Mouse (Mus musculus): ENCODE data around the gene Hrh1. TPM values are rescaled to one million over a fixed set of nuclear protein-coding genes. Genes with fewer than 3 reads are reported as not detected.

Gene Hrh1
- total and polyA plus RNA-seq, 3 experiments: not detected

DNA sequence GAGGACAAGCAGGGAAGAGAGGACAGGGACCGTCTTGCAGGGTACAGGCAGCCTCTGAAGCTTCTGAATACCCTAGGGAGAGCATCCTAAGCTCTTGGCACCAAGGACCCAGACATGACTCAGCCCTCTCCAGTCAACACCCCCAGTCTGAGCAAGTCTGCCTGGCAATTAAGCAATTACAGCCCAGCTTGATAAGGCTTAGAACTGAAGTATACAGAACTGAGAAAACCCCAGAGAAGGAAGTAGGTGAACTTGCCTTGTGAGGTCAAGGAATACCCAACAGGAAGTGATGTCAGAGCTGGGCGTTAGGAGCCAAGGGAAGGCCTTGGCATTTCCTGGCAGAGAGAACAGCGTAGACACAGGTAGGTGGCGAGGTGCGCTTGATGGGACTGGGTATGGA lies 60.5 kb downstream of the Hrh1 start:
- TF ChIP-seq RAD21 (IDR thresholded peaks at IDR 0.05; ENCODE audit: low read depth, low read length): no peak
- TF ChIP-seq EP300 (IDR thresholded peaks at IDR 0.05; ENCODE audit: low read length): no peak
- no peak for TF ChIP-seq USF1 (IDR thresholded peaks at IDR 0.05; ENCODE audit: low read depth, low read length)
- TF ChIP-seq MXI1 (IDR thresholded peaks at IDR 0.05; ENCODE audit: low read depth, low read length): no peak
- no peak for TF ChIP-seq POLR2AphosphoS2 (IDR thresholded peaks at IDR 0.05; ENCODE audit: low read depth, low read length)
- no peak for TF ChIP-seq MAZ (IDR thresholded peaks at IDR 0.05; ENCODE audit: low read depth, low read length)
- TF ChIP-seq E2F4 (IDR thresholded peaks at IDR 0.05; ENCODE audit: insufficient replicate concordance, low read depth, low read length): no peak
- TF ChIP-seq ETS1 (conservative IDR thresholded peaks at IDR 0.05; ENCODE audit: low read depth, low read length): no peak
- TF ChIP-seq GABPA (IDR thresholded peaks at IDR 0.05; ENCODE audit: insufficient replicate concordance, low read depth, low read length): no peak
- TF ChIP-seq UBTF (IDR thresholded peaks at IDR 0.05; ENCODE audit: low read depth, low read length): no peak
- no peak for TF ChIP-seq ZNF384 (IDR thresholded peaks at IDR 0.05; ENCODE audit: low read depth, low read length)
- no peak for TF ChIP-seq SMC3 (IDR thresholded peaks at IDR 0.05; ENCODE audit: low read depth, low read length)
- in situ Hi-C loops (cut with MboI; ENCODE audit: low pct_ligation_motif_present, low pct_unique_long_range_greater_than_20kb, low sequenced_read_pairs): loop anchor here (25.0 kb wide), 1 partner anchor 229 kb away; no protein-coding TSS in a partner anchor
- dilution Hi-C loops (cut with MboI; ENCODE audit: extremely low pct_ligation_motif_present, extremely low pct_unique_long_range_greater_than_20kb, low sequenced_read_pairs): no loop called here
- no peak overlapping the region for H3K9ac ChIP-seq (ENCODE audit: insufficient read depth, low read depth)
- peaks cover 13% of the 10 kb centered on the region for H3K9me3 ChIP-seq (replicated peaks; ENCODE audit: low read length)
- no peak overlapping the region for H3K27ac ChIP-seq (ENCODE audit: insufficient read depth, low read depth)
- peaks cover 53% of the 10 kb centered on the region for H3K27me3 ChIP-seq (replicated peaks)
- DNase-seq (ENCODE audit: extremely low read depth): no peak
- no peak overlapping the region for H3K4me3 ChIP-seq (replicated peaks in 1 of 3; ENCODE audit: low read depth in 2 of 3, low read length in 2 of 3, poor library complexity in 1 of 3)
- H3K36me3 ChIP-seq (replicated peaks in 1 of 2; ENCODE audit: control insufficient read depth in 1 of 2, insufficient read depth in 1 of 2, low read length in 1 of 2): no peaks in the 10 kb centered on the region
- H3K4me1 ChIP-seq (ENCODE audit: control insufficient read depth in 1 of 2, insufficient read depth in 2 of 2): no peaks in the 10 kb centered on the region
- H3K79me2 ChIP-seq (replicated peaks; ENCODE audit: control insufficient read depth, extremely low read depth, insufficient read depth, poor library complexity, severe bottlenecking): no peaks in the 10 kb centered on the region
- no peak overlapping the region for H3K4me2 ChIP-seq (ENCODE audit: insufficient read depth, low read depth, poor library complexity, severe bottlenecking)

DNA sequence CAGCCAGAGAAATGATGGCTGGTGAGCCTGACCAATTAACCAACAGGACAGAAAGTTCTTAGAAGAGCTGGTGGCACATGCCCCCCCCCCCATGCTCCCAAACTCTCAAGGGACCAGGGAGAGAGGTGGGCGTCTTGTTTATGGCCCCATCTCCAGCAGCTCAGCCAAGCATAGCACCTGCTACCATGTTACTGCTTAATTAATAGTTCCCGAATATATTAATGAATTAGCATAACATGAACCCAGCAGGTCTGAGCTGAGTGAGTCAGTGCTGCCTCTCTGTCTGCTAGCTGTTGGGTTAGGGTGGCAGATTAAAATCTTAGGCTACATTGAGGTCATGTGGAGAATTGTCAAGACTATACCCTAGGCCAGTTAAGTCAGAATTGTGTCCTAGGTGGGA lies 62.2 kb downstream of the Hrh1 start:
- Histone ChIP-seq H3K4me3 (replicated peaks in 1 of 3; ENCODE audit: low read depth in 2 of 3, low read length in 2 of 3, poor library complexity in 1 of 3) (no peak overlapping the region), H3K9me3 (replicated peaks; ENCODE audit: low read length) (peaks cover 12% of the 10 kb centered on the region), H3K27me3 (replicated peaks) (peaks cover 48% of the 10 kb centered on the region), H3K4me1 (ENCODE audit: control insufficient read depth in 1 of 2, insufficient read depth in 2 of 2) (peaks cover 0 to 7% of the 10 kb centered on the region in 2 experiments; a peak in 2 of 4 replicates), H3K4me2 (ENCODE audit: insufficient read depth, low read depth, poor library complexity, severe bottlenecking) (no peak overlapping the region), H3K27ac (ENCODE audit: insufficient read depth, low read depth) (no peak overlapping the region), H3K79me2 (replicated peaks; ENCODE audit: control insufficient read depth, extremely low read depth, insufficient read depth, poor library complexity, severe bottlenecking) (no peaks in the 10 kb centered on the region), H3K36me3 (replicated peaks in 1 of 2; ENCODE audit: control insufficient read depth in 1 of 2, insufficient read depth in 1 of 2, low read length in 1 of 2) (no peaks in the 10 kb centered on the region), H3K9ac (ENCODE audit: insufficient read depth, low read depth) (no peak overlapping the region)
- dilution Hi-C loops (cut with MboI; ENCODE audit: extremely low pct_ligation_motif_present, extremely low pct_unique_long_range_greater_than_20kb, low sequenced_read_pairs) (no loop called here), in situ Hi-C loops (cut with MboI; ENCODE audit: low pct_ligation_motif_present, low pct_unique_long_range_greater_than_20kb, low sequenced_read_pairs) (loop anchor here (25.0 kb wide), 1 partner anchor 227 kb away; no protein-coding TSS in a partner anchor)
- no peak for DNase-seq (ENCODE audit: extremely low read depth)
- TF ChIP-seq ZC3H11A (IDR thresholded peaks at IDR 0.05; ENCODE audit: low read depth, low read length) (no peak), USF1 (IDR thresholded peaks at IDR 0.05; ENCODE audit: low read depth, low read length) (no peak), ELF1 (IDR thresholded peaks at IDR 0.05; ENCODE audit: low read depth, low read length) (no peak), MAX (IDR thresholded peaks at IDR 0.05; ENCODE audit: low read length) (no peak), NRF1 (IDR thresholded peaks at IDR 0.05; ENCODE audit: low read depth, low read length) (no peak), KAT2A (IDR thresholded peaks at IDR 0.05; ENCODE audit: insufficient replicate concordance, low read length) (no peak), MXI1 (IDR thresholded peaks at IDR 0.05; ENCODE audit: low read depth, low read length) (no peak), RCOR1 (conservative IDR thresholded peaks at IDR 0.05; ENCODE audit: low read depth, low read length) (no peak), SMC3 (IDR thresholded peaks at IDR 0.05; ENCODE audit: low read depth, low read length) (no peak), POLR2A (IDR thresholded peaks at IDR 0.05; ENCODE audit: low read depth, low read length) (no peak), TBP (conservative IDR thresholded peaks at IDR 0.05; ENCODE audit: low read depth, low read length) (no peak)
